Mouse (Mus musculus): ENCODE data around the gene Zfp84. TPM values are rescaled to one million over a fixed set of nuclear protein-coding genes. Genes with fewer than 3 reads are reported as not detected.

Zfp84 gene
- polyA plus RNA-seq, 1 experiment from 2014 or later = 17.0 TPM

- DNase-seq (ENCODE audit: low spot score) = no peak
- Histone ChIP-seq H3K4me3 (replicated peaks; ENCODE audit: low read length) (peak overlapping the region; percentile 44), H3K27me3 (ENCODE audit: control insufficient read depth, insufficient read depth, low read length) (no peaks in the 10 kb centered on the region), H3K4me2 (replicated peaks) (peak overlapping the region; percentile 65), H3K4me1 (replicated peaks; ENCODE audit: control insufficient read depth, insufficient read depth, low read length) (peaks cover 32% of the 10 kb centered on the region), H3K36me3 (replicated peaks; ENCODE audit: control insufficient read depth, insufficient read depth) (no peaks in the 10 kb centered on the region), H3K27ac (no peak overlapping the region), H3K9ac (no peak overlapping the region), H3K9me3 (ENCODE audit: control insufficient read depth, low read length) (0 out of 2 replicates have a peak, but pooled peaks cover 7% of the 10 kb centered on the region)
- 94% methylated on average over 2 of the region's 2 CpGs for WGBS
- ATAC-seq (ENCODE audit: low FRiP score) = no peak
These were observed 46.0 kb downstream of the Zfp84 start for GRCm38 (mm10) chr7:29814381-29814780.

GRCm38 (mm10) chr7:29815061-29815784 lies 46.9 kb downstream of the Zfp84 start:
- no peak for DNase-seq (ENCODE audit: low spot score)
- Histone ChIP-seq H3K4me3 (replicated peaks; ENCODE audit: low read length) (peak overlapping the region; percentile 44), H3K27ac (peak overlapping the region; percentile 62), H3K9me3 (ENCODE audit: control insufficient read depth, low read length) (0 out of 2 replicates have a peak, but pooled peaks cover 6% of the 10 kb centered on the region), H3K27me3 (ENCODE audit: control insufficient read depth, insufficient read depth, low read length) (no peaks in the 10 kb centered on the region), H3K36me3 (replicated peaks; ENCODE audit: control insufficient read depth, insufficient read depth) (no peaks in the 10 kb centered on the region), H3K4me2 (replicated peaks) (peak overlapping the region; percentile 65), H3K9ac (peak overlapping the region; percentile 70), H3K4me1 (replicated peaks; ENCODE audit: control insufficient read depth, insufficient read depth, low read length) (peaks cover 35% of the 10 kb centered on the region)
- 3% methylated on average over 12 of the region's 12 CpGs for WGBS
- peak; percentile 60 for ATAC-seq (ENCODE audit: low FRiP score)

- Histone ChIP-seq H3K4me3 (replicated peaks; ENCODE audit: low read length) (peak within 1 kb of the TSS; percentile 44), H3K27ac (peak within 1 kb of the TSS; percentile 62), H3K9me3 (ENCODE audit: control insufficient read depth, low read length) (0 out of 2 replicates have a peak, but pooled peaks cover under 1% of the 10 kb centered on the region), H3K36me3 (replicated peaks; ENCODE audit: control insufficient read depth, insufficient read depth) (no peaks in the 10 kb centered on the region), H3K4me2 (replicated peaks) (peak within 1 kb of the TSS; percentile 65), H3K9ac (peak within 1 kb of the TSS; percentile 70), H3K27me3 (ENCODE audit: control insufficient read depth, insufficient read depth, low read length) (no peaks in the 10 kb centered on the region), H3K4me1 (replicated peaks; ENCODE audit: control insufficient read depth, insufficient read depth, low read length) (peaks cover 35% of the 10 kb centered on the region)
- DNase-seq (ENCODE audit: low spot score) = peak; percentile 94
- WGBS = under 1% methylated on average over 26 of the region's 26 CpGs
- peak; percentile 94 for ATAC-seq (ENCODE audit: low FRiP score)
These were observed 47.6 kb downstream of the Zfp84 start, which contains the start of gene Zfp790 for GRCm38 (mm10) chr7:29815910-29816429. Gene Zfp790, plus strand, starts transcription at chr7:29816114.

- Histone ChIP-seq H3K9me3 (ENCODE audit: control insufficient read depth, low read length) (no peaks in the 10 kb centered on the region), H3K27me3 (ENCODE audit: control insufficient read depth, insufficient read depth, low read length) (no peaks in the 10 kb centered on the region), H3K4me2 (replicated peaks) (peak overlapping the region; percentile 79), H3K4me1 (replicated peaks; ENCODE audit: control insufficient read depth, insufficient read depth, low read length) (peaks cover 35% of the 10 kb centered on the region), H3K36me3 (replicated peaks; ENCODE audit: control insufficient read depth, insufficient read depth) (peaks cover 9% of the 10 kb centered on the region), H3K9ac (peak overlapping the region; percentile 68), H3K4me3 (replicated peaks; ENCODE audit: low read length) (peak overlapping the region; percentile 58), H3K27ac (peak overlapping the region; percentile 75)
- 2% methylated on average over 12 of the region's 12 CpGs for WGBS
- ATAC-seq (ENCODE audit: low FRiP score) (peak; percentile 75), DNase-seq (ENCODE audit: low spot score) (peak; percentile 90)
These were observed 50.4 kb downstream of the Zfp84 start for GRCm38 (mm10) chr7:29818619-29819254.

GRCm38 (mm10) chr7:29828001-29828400 lies 59.6 kb downstream of the Zfp84 start:
- no peak overlapping the region for H3K4me3 ChIP-seq (replicated peaks; ENCODE audit: low read length)
- ATAC-seq (ENCODE audit: low FRiP score) = no peak
- 92% methylated on average over 12 of the region's 12 CpGs for WGBS

More at GRCm38 (mm10) chr7:29828001-29828400, 59.6 kb downstream of the Zfp84 start:
- H3K27ac ChIP-seq = no peak overlapping the region
- H3K36me3 ChIP-seq (replicated peaks; ENCODE audit: control insufficient read depth, insufficient read depth) = peaks cover 93% of the 10 kb centered on the region
- H3K4me2 ChIP-seq (replicated peaks) = no peak overlapping the region
- no peaks in the 10 kb centered on the region for H3K27me3 ChIP-seq (ENCODE audit: control insufficient read depth, insufficient read depth, low read length)
- no peak overlapping the region for H3K9ac ChIP-seq
- H3K4me1 ChIP-seq (replicated peaks; ENCODE audit: control insufficient read depth, insufficient read depth, low read length) = no peaks in the 10 kb centered on the region
- H3K9me3 ChIP-seq (ENCODE audit: control insufficient read depth, low read length) = no peaks in the 10 kb centered on the region
- no peak for DNase-seq (ENCODE audit: low spot score)

MicroRNAs encoded within 50 kb of the gene (microRNA counts, 519-probe panel; counts per million panel counts)
- microRNA mmu-miR-1964 = not detected

Small RNAs within 50 kb of the gene (microRNA-seq; reads per million reads assigned to microRNA genes)
- 1.8 reads per million, percentile 5 among the genes with 10 or more reads in this experiment for gene Mir1964

Other genes with a start within 250 kb of the Zfp84 start
- 18.8 and 21.4 TPM in 2 replicates for gene Sipa1l3, start 249.9 kb upstream of the Zfp84 start, polyA plus RNA-seq (2014; fragmentation: Nextera tagmentation; extraction: Ambion mirVana)
- 0.17 and 0.26 TPM in 2 replicates for gene Catsperg2, start 41.5 kb upstream of the Zfp84 start, polyA plus RNA-seq (2014; fragmentation: Nextera tagmentation; extraction: Ambion mirVana)
- gene Zfp30, start 15.4 kb downstream of the Zfp84 start, polyA plus RNA-seq (2014; fragmentation: Nextera tagmentation; extraction: Ambion mirVana) = 13.1 and 13.4 TPM in 2 replicates
- gene Zfp790, start 47.6 kb downstream of the Zfp84 start, polyA plus RNA-seq (2014; fragmentation: Nextera tagmentation; extraction: Ambion mirVana) = 29.4 and 31.5 TPM in 2 replicates
- 12.6 and 16.1 TPM in 2 replicates for gene Zfp940, start 85.1 kb downstream of the Zfp84 start, polyA plus RNA-seq (2014; fragmentation: Nextera tagmentation; extraction: Ambion mirVana)
- 21.7 and 23.6 TPM in 2 replicates for gene Zfp420, start 91.4 kb downstream of the Zfp84 start, polyA plus RNA-seq (2014; fragmentation: Nextera tagmentation; extraction: Ambion mirVana)
- 17.5 and 18.7 TPM in 2 replicates for gene Zfp27, start 138.0 kb downstream of the Zfp84 start, polyA plus RNA-seq (2014; fragmentation: Nextera tagmentation; extraction: Ambion mirVana)
- 7.8 and 8.4 TPM in 2 replicates for gene Zfp383, start 139.7 kb downstream of the Zfp84 start, polyA plus RNA-seq (2014; fragmentation: Nextera tagmentation; extraction: Ambion mirVana)
- gene Zfp74, start 185.5 kb downstream of the Zfp84 start, polyA plus RNA-seq (2014; fragmentation: Nextera tagmentation; extraction: Ambion mirVana) = 17.7 and 23.0 TPM in 2 replicates
- 4.3 and 4.5 TPM in 2 replicates for gene Zfp568, start 215.4 kb downstream of the Zfp84 start, polyA plus RNA-seq (2014; fragmentation: Nextera tagmentation; extraction: Ambion mirVana)

Data from hindbrain, embryonic 14.5 days (tissue).